Mouse (Mus musculus): ENCODE data around the gene Fam206a. TPM values are rescaled to one million over a fixed set of nuclear protein-coding genes. Genes with fewer than 3 reads are reported as not detected.

Gene Fam206a
- total RNA-seq, 2 experiments from 2014 or later, result 20.7 to 21.2 TPM

DNA sequence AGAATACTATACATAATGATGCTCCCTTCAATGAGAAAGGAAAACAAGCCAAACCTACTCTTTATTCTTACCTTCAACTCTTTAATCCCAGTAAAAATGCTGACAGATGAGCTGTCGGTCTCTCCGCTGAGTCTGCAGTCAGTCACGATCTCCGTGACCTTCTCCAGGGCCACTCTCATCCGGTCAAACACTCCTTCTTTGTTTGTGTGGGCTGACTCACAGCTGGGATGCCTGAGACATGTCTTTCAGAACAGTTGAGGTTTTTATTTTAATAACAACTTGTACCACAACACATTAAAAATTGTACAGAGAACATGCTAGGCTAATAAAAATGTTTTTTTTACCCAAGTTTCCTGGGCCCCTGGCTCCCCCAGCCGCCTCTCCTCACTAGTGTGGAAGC is 35.5 kb downstream of the Fam206a start:
- intact Hi-C loops (cut with DNase I), result no loop called here
- no peak for DNase-seq (ENCODE audit: extremely low spot score in 1 of 2, low spot score in 2 of 2)

DNA sequence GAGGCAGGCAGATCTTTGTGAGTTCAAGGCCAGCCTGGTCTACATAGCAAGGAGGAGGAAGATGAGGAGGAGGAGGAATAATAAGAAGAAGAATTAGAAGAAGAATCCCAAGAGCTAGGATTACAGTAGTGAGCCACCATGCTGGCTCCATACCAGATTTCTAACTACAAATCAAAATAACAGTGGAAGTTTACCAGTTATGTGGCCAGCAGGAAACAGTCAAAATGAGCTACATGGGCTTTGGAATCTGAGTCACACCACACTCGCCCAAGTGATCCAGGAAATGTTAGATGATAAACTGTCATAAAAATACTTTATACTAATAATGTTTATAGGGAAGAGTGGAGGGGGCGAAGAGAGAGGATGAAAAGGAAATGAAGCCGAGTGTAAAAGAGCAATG is 38.2 kb downstream of the Fam206a start:
- no peak for DNase-seq (ENCODE audit: extremely low spot score in 1 of 2, low spot score in 2 of 2)
- intact Hi-C loops (cut with DNase I), result no loop called here

- intact Hi-C loops (cut with DNase I), result no loop called here
- no peak for DNase-seq (ENCODE audit: extremely low spot score in 1 of 2, low spot score in 2 of 2)
Measured at GRCm38 (mm10) chr4:56842501-56842900, 40.4 kb downstream of the Fam206a start.

- intact Hi-C loops (cut with DNase I), result no loop called here
- no peak for DNase-seq (ENCODE audit: extremely low spot score in 1 of 2, low spot score in 2 of 2)
Measured at GRCm38 (mm10) chr4:56843963-56844362, 41.8 kb downstream of the Fam206a start.

DNA sequence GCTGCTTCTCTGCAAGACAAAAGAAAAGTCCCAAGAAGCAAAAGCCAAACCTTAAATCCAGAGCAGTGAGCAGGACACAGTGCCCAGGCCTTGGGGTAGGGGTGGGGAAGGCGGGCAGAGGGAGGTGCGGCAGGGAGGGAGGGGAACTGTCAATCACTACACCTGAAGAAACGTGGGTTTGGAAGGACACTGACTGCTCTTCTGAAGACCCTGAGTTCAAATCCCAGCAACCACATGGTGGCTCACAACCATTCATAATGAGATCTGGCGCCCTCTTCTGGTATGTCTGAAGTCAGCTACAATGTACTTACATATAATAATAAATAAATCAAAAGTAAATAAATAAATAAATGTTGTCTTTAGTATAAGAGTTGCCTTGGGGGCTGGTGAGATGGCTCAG is 42.8 kb downstream of the Fam206a start:
- no peak for DNase-seq (ENCODE audit: extremely low spot score in 1 of 2, low spot score in 2 of 2)
- intact Hi-C loops (cut with DNase I), result no loop called here

GRCm38 (mm10) chr4:56845896-56846533 is 43.9 kb downstream of the Fam206a start:
- no peak for DNase-seq (ENCODE audit: extremely low spot score in 1 of 2, low spot score in 2 of 2)
- intact Hi-C loops (cut with DNase I), result no loop called here

GRCm38 (mm10) chr4:56847400-56847799 is 45.3 kb downstream of the Fam206a start:
- intact Hi-C loops (cut with DNase I), result no loop called here
- DNase-seq (ENCODE audit: extremely low spot score in 1 of 2, low spot score in 2 of 2), result no peak

DNA sequence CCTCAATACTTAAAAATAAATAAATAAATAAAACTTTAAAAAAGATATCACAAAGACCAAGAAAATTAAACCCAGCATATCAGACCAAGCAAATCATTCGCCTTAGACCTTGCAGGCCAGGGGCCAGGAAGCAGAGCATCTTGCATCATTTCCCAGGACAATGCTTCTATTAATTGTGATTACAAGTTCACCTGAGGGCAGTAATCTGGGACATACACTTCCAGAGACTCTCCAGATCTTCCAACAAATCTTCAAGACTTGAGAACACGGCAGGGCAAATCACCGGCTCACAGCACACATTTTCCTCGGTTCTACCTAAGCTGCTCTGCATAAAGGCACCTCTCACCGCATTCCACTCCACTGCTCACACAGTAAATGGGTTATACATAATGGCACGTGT is 45.9 kb downstream of the Fam206a start:
- intact Hi-C loops (cut with DNase I), result no loop called here
- DNase-seq (ENCODE audit: extremely low spot score in 1 of 2, low spot score in 2 of 2), result no peak

DNA sequence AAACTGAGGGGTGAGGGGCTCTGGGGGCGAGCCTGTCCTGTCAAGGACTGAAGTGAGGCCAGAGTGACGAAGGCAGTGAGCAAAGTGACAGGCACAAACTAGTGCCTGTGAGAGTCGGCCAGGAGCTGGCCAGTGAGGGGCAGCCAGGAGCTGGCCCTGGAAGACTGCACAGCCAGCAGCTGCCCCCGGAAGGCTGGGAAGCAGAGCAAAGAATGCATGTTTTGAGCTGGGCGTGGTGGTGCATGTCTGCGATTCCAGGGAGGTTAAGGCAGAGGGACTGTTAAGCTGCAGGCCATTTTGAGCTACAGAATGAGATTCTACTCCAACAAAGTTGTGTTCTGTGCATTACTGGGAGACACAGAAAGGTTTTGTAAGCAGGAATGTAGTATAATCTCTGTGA is 48.6 kb downstream of the Fam206a start:
- DNase-seq (ENCODE audit: extremely low spot score in 1 of 2, low spot score in 2 of 2), result no peak
- intact Hi-C loops (cut with DNase I), result no loop called here

GRCm38 (mm10) chr4:56855935-56856334 is 53.8 kb downstream of the Fam206a start:
- intact Hi-C loops (cut with DNase I), result no loop called here
- DNase-seq (ENCODE audit: extremely low spot score in 1 of 2, low spot score in 2 of 2), result no peak

DNA sequence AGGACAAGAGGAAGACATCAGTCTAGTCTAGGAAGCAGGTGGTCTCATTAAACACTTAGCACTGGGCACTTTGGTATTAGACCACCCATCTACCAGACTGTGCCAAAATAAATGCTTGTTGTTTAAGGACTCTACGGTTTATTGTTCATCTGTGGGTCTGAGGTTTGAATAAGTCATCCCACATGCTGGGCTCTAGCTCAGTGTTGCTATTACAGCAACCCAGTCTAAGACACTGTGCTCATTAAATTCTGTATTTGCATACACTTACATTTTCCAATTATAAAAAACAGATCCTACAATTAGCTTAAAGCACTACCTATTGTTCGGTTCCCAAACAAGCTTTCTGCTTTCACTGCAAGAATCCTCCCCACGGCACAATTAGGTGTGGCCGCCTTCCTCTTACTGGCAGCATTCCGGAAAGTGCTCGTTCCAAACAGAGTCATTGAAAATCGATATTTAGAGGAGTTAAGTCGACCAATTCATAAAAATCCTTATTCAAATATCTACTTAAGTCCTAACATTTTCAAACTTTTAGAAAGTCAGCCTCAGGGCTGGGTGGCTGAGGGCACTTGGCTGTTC is 54.3 kb downstream of the Fam206a start:
- intact Hi-C loops (cut with DNase I), result no loop called here

GRCm38 (mm10) chr4:56858733-56859132 is 56.6 kb downstream of the Fam206a start:
- DNase-seq (ENCODE audit: extremely low spot score in 1 of 2, low spot score in 2 of 2), result no peak
- intact Hi-C loops (cut with DNase I), result no loop called here

More for the DNA sequence above, 54.3 kb downstream of the Fam206a start:
- DNase-seq (ENCODE audit: extremely low spot score in 1 of 2, low spot score in 2 of 2), result no peak

Other genes with a start within 250 kb of the Fam206a start
- not detected for gene Gm26657, start 62.3 kb upstream of the Fam206a start, total RNA-seq (2021)
- gene Actl7b, start 60.9 kb upstream of the Fam206a start, total RNA-seq (2021), result not detected
- gene Actl7a, start 58.9 kb upstream of the Fam206a start, total RNA-seq (2021), result not detected
- gene Elp1, start within 50 bp of the Fam206a start, total RNA-seq (2021), result 10 to 100 TPM; 82.9 to 86.3 TPM
- gene Ctnnal1, start 62.8 kb downstream of the Fam206a start, total RNA-seq (2021), result 10 to 100 TPM; 16.6 to 17.1 TPM
- gene Tmem245, start 145.1 kb downstream of the Fam206a start, total RNA-seq (2021), result 10 to 100 TPM; 31.6 to 36.4 TPM
- 100 to 1,000 TPM; 107 to 121 TPM for gene Frrs1l, start 188.0 kb downstream of the Fam206a start, total RNA-seq (2021)

All from left cerebral cortex, postnatal 10 days (tissue).